ENCODE assay signal across 27 mouse cellular contexts in genomic region chr15:50271646-50272045, GRCm38 (mm10).
DNase-seq lines count a peak whose midpoint lies in the region; ATAC-seq lines count a peak whose summit lies in the region.
"Had no signal": no experiment of that assay in that cellular context is flagged by ENCODE, and none has a peak within 500 bp of the region (broad histone marks: within the 10 kb centered on the region; RNA-seq: fewer than 3 reads in every experiment).

No protein-coding gene starts in this region.

- DNase-seq in adrenal gland, postnatal 14 days: peak; percentile 25
- no peak for DNase-seq in adrenal gland, postnatal 25 days
- DNase-seq in retina, postnatal 1 day: peak; percentile 1
- no peak for DNase-seq in retina, embryonic 14.5 days (ENCODE audit: low spot score)
- peak; percentile 65 for DNase-seq in adipocyte (ENCODE audit: low spot score)
- no peak for DNase-seq in midbrain, embryonic 14.5 days
- DNase-seq: cerebellum, adult 11 months; cerebellum, adult 2 months; cerebellum, adult 9-11 months; cerebellum, postnatal 25 days; gastrocnemius, postnatal 25 days; heart, adult 18-20 months; heart, postnatal 10 days; heart, postnatal 36 days; kidney, adult 11 months; kidney, adult 8-10 months had no signal

- H3K4me1 ChIP-seq in midbrain, embryonic 14.5 days (ENCODE audit: control insufficient read depth, insufficient read depth, low read length): no peaks in the 10 kb centered on the region
- H3K4me1 ChIP-seq in midbrain, embryonic 13.5 days (replicated peaks): no peaks in the 10 kb centered on the region
- H3K4me1 ChIP-seq: embryonic facial prominence, embryonic 12.5 days; embryonic facial prominence, embryonic 15.5 days; forebrain, embryonic 12.5 days; forebrain, embryonic 15.5 days; heart, embryonic 12.5 days; heart, embryonic 15.5 days; hindbrain, embryonic 10.5 days; hindbrain, embryonic 13.5 days; intestine, embryonic 15.5 days had no signal

- H3K27me3 ChIP-seq in midbrain, embryonic 14.5 days (ENCODE audit: control insufficient read depth, insufficient read depth, low read length): no peaks in the 10 kb centered on the region
- no peaks in the 10 kb centered on the region for H3K27me3 ChIP-seq in midbrain, embryonic 13.5 days
- H3K27me3 ChIP-seq: embryonic facial prominence, embryonic 12.5 days; embryonic facial prominence, embryonic 15.5 days; forebrain, embryonic 12.5 days; forebrain, embryonic 15.5 days; heart, embryonic 12.5 days; heart, embryonic 15.5 days; hindbrain, embryonic 13.5 days; intestine, embryonic 15.5 days had no signal

- no peak overlapping the region for H3K27ac ChIP-seq in midbrain, embryonic 14.5 days (replicated peaks; ENCODE audit: low read depth, low read length)
- no peak overlapping the region for H3K27ac ChIP-seq in midbrain, embryonic 13.5 days
- H3K27ac ChIP-seq: embryonic facial prominence, embryonic 12.5 days; embryonic facial prominence, embryonic 15.5 days; forebrain, embryonic 12.5 days; forebrain, embryonic 15.5 days; heart, embryonic 15.5 days; hindbrain, embryonic 10.5 days; hindbrain, embryonic 13.5 days; intestine, embryonic 15.5 days had no signal

- no peak overlapping the region for H3K4me3 ChIP-seq in midbrain, embryonic 14.5 days (replicated peaks; ENCODE audit: low read depth, low read length)
- H3K4me3 ChIP-seq in midbrain, embryonic 13.5 days (replicated peaks): no peak overlapping the region
- H3K4me3 ChIP-seq: embryonic facial prominence, embryonic 12.5 days; embryonic facial prominence, embryonic 15.5 days; forebrain, embryonic 12.5 days; forebrain, embryonic 15.5 days; heart, embryonic 12.5 days; heart, embryonic 15.5 days; hindbrain, embryonic 10.5 days; hindbrain, embryonic 13.5 days; intestine, embryonic 15.5 days had no signal

- ATAC-seq in midbrain, embryonic 14.5 days (ENCODE audit: low FRiP score, low TSS enrichment): no peak
- ATAC-seq in midbrain, embryonic 13.5 days: no peak
- ATAC-seq: forebrain, embryonic 15.5 days; hindbrain, embryonic 16.5 days; intestine, embryonic 15.5 days had no signal

- H3K9me3 ChIP-seq in midbrain, embryonic 14.5 days (ENCODE audit: control insufficient read depth, low read length): no peaks in the 10 kb centered on the region
- H3K9me3 ChIP-seq in midbrain, embryonic 13.5 days: no peaks in the 10 kb centered on the region
- H3K9me3 ChIP-seq: embryonic facial prominence, embryonic 12.5 days; embryonic facial prominence, embryonic 15.5 days; forebrain, embryonic 12.5 days; forebrain, embryonic 15.5 days; heart, embryonic 12.5 days; heart, embryonic 15.5 days; hindbrain, embryonic 10.5 days; hindbrain, embryonic 13.5 days; intestine, embryonic 15.5 days had no signal

- H3K36me3 ChIP-seq in midbrain, embryonic 14.5 days (ENCODE audit: control insufficient read depth, insufficient read depth, low read length): no peaks in the 10 kb centered on the region
- H3K36me3 ChIP-seq in midbrain, embryonic 13.5 days: no peaks in the 10 kb centered on the region
- H3K36me3 ChIP-seq: embryonic facial prominence, embryonic 12.5 days; embryonic facial prominence, embryonic 15.5 days; forebrain, embryonic 12.5 days; forebrain, embryonic 15.5 days; heart, embryonic 12.5 days; heart, embryonic 15.5 days; hindbrain, embryonic 10.5 days; hindbrain, embryonic 13.5 days; intestine, embryonic 15.5 days had no signal

- H3K9ac ChIP-seq in midbrain, embryonic 14.5 days (replicated peaks; ENCODE audit: low read length): no peak overlapping the region
- H3K9ac ChIP-seq in midbrain, embryonic 13.5 days (replicated peaks): no peak overlapping the region
- H3K9ac ChIP-seq: embryonic facial prominence, embryonic 12.5 days; embryonic facial prominence, embryonic 15.5 days; forebrain, embryonic 12.5 days; forebrain, embryonic 15.5 days; heart, embryonic 12.5 days; heart, embryonic 15.5 days; hindbrain, embryonic 13.5 days; intestine, embryonic 15.5 days had no signal

- no peak overlapping the region for H3K4me2 ChIP-seq in midbrain, embryonic 14.5 days (ENCODE audit: low read length)
- H3K4me2 ChIP-seq in midbrain, embryonic 13.5 days (replicated peaks): no peak overlapping the region
- H3K4me2 ChIP-seq: embryonic facial prominence, embryonic 12.5 days; embryonic facial prominence, embryonic 15.5 days; forebrain, embryonic 12.5 days; forebrain, embryonic 15.5 days; heart, embryonic 12.5 days; heart, embryonic 15.5 days; hindbrain, embryonic 13.5 days; intestine, embryonic 15.5 days had no signal

Comparison
In these comparisons a context has a peak if more than half of its experiments do, and no peak if none do; other contexts are left out.
1. DNase-seq: peak in adrenal gland, postnatal 14 days (single experiment), retina, postnatal 1 day (single experiment) and adipocyte (single experiment); none in adrenal gland, postnatal 25 days (single experiment), retina, embryonic 14.5 days (single experiment) and midbrain, embryonic 14.5 days (single experiment).